Mouse (Mus musculus): ENCODE measurements around the gene Ubac1. TPM values are rescaled to one million over a fixed set of nuclear protein-coding genes. Genes with fewer than 3 reads are reported as not detected.

The Ubac1 gene
- polyA plus RNA-seq, 1 experiment = 65.1 TPM

DNA sequence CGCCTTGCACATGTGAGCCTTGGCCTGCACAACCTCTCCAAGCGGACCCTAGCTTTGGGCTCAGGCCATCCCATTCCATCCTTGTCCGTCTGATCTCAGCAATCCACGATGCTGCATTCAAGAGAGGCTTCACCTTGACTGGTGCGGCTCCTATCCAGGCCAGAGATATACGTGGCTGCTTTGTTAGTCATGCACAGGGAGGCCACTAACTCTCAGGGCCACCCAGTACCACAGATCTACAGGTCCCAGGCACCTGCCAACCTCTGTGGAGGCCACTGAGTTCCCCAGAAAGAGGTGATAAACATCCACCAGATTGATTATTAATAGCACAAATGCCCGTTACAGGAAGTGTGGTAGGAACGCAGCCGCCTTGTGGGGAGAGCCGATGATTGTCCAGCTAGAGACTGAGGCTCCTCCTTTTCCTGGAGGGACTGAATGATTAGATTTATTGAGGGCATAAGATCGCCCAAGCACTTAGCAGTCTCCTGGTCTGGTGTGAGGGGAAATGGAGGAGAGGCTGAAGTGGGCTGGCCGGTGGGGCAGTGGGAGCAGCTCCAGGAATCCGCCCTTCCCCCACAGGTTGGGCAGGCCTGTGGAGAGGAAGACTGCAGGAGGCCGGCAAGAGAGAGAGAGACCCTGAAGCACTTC lies 19.7 kb upstream of the Ubac1 start:
- H3K27me3 ChIP-seq (ENCODE audit: control insufficient read depth, insufficient read depth, low read length) = no peaks in the 10 kb centered on the region
- no peak overlapping the region for H3K4me3 ChIP-seq (ENCODE audit: control insufficient read depth, low read depth, low read length)
- no peaks in the 10 kb centered on the region for H3K4me1 ChIP-seq (ENCODE audit: control insufficient read depth, insufficient read depth, low read length)
- no peak overlapping the region for H3K27ac ChIP-seq (ENCODE audit: control insufficient read depth, insufficient read depth, low read depth, low read length)
- no peak for TF ChIP-seq POLR2A (IDR thresholded peaks at IDR 0.05; ENCODE audit: control insufficient read depth, low read depth, low read length)
- TF ChIP-seq CTCF (IDR thresholded peaks at IDR 0.05; ENCODE audit: control insufficient read depth, insufficient read depth, insufficient replicate concordance, low read depth, low read length) = no peak
- H3K36me3 ChIP-seq (ENCODE audit: control insufficient read depth, insufficient read depth, low read length) = no peaks in the 10 kb centered on the region

DNA sequence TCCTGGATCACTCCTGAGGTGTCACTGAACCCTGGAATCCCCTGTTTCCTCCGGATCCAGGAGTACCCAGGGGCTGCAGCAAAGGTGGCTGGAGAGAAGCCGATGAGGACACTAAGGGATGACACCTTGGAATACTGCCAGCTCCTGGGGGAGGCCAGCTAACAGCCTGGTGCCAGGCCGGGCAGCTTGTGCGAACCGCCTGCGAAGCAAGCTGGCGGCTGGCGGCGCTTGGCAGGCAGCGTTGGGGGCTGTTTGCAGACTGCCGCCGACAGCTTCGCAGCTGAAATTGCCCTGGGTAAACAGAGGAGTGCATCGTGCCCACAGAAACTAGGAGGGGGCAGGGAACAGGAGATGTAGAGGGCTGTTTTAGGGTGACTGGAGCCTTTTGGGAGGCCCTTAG lies 18.4 kb upstream of the Ubac1 start:
- Histone ChIP-seq H3K27ac (ENCODE audit: control insufficient read depth, insufficient read depth, low read depth, low read length) (no peak overlapping the region), H3K4me1 (ENCODE audit: control insufficient read depth, insufficient read depth, low read length) (no peaks in the 10 kb centered on the region), H3K4me3 (ENCODE audit: control insufficient read depth, low read depth, low read length) (no peak overlapping the region), H3K36me3 (ENCODE audit: control insufficient read depth, insufficient read depth, low read length) (no peaks in the 10 kb centered on the region), H3K27me3 (ENCODE audit: control insufficient read depth, insufficient read depth, low read length) (no peaks in the 10 kb centered on the region)
- TF ChIP-seq POLR2A (IDR thresholded peaks at IDR 0.05; ENCODE audit: control insufficient read depth, low read depth, low read length) (no peak), CTCF (IDR thresholded peaks at IDR 0.05; ENCODE audit: control insufficient read depth, insufficient read depth, insufficient replicate concordance, low read depth, low read length) (no peak)

DNA sequence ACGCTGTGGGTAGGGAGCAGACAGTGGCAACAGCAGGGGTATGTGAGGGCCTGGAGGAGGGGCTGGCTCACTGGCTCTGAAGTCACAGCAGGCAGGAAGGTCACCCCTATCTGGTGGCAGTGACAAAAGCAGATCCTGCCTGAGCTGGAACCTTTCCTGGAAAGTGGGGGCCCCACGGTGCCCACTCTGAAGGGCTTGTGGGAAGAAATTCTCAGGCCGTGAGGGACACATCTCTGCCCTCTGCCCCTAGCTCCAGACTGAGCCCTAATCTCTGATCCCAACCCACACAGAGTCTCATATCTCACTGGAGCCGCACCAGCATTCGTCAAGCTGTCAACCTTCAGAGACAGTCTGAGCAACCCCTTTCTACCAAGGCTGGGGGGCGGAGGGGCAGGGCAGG lies 15.8 kb upstream of the Ubac1 start:
- TF ChIP-seq POLR2A (IDR thresholded peaks at IDR 0.05; ENCODE audit: control insufficient read depth, low read depth, low read length) (no peak), CTCF (IDR thresholded peaks at IDR 0.05; ENCODE audit: control insufficient read depth, insufficient read depth, insufficient replicate concordance, low read depth, low read length) (no peak)
- H3K4me3 ChIP-seq (ENCODE audit: control insufficient read depth, low read depth, low read length) = no peak overlapping the region

DNA sequence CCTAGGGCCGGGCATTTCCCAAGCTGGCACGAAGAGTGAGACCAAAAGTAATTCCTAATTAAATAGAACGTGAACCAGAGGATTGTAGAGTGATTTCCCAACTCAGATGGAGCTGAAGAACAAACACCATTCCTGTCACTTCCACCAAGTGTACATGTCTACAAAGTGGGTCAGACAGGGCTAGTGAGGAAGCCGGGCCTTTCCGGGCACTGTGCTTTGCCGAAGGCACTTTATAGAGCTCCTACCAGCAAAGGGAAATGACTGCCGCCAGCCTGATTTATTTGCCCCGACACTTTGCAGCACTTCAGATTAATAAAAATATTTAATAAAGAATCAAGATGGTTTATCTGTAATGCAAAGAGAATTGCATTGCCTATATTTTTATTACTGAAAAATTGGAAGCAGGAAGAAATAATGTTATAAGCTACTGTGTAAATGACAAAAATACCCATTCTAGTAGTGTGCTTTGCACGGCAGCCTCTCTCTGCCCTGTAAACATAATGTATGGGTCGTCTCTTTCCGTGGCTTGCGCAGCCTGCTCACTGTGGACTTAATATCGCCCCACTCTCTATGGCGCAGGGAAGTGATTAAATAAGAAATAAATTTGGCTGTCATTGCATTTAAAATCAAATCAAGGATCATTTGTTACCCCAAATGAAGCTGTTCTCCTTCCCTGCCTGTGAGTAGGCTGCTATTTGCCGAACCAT lies 12.9 kb upstream of the Ubac1 start:
- no peak for TF ChIP-seq CTCF (IDR thresholded peaks at IDR 0.05; ENCODE audit: control insufficient read depth, insufficient read depth, insufficient replicate concordance, low read depth, low read length)
- TF ChIP-seq POLR2A (IDR thresholded peaks at IDR 0.05; ENCODE audit: control insufficient read depth, low read depth, low read length) = no peak
- Histone ChIP-seq H3K27me3 (ENCODE audit: control insufficient read depth, insufficient read depth, low read length) (no peaks in the 10 kb centered on the region), H3K36me3 (ENCODE audit: control insufficient read depth, insufficient read depth, low read length) (no peaks in the 10 kb centered on the region), H3K4me1 (ENCODE audit: control insufficient read depth, insufficient read depth, low read length) (no peaks in the 10 kb centered on the region), H3K4me3 (ENCODE audit: control insufficient read depth, low read depth, low read length) (no peak overlapping the region), H3K27ac (ENCODE audit: control insufficient read depth, insufficient read depth, low read depth, low read length) (no peak overlapping the region)

More for the DNA sequence above, 15.8 kb upstream of the Ubac1 start:
- no peaks in the 10 kb centered on the region for H3K36me3 ChIP-seq (ENCODE audit: control insufficient read depth, insufficient read depth, low read length)
- H3K27me3 ChIP-seq (ENCODE audit: control insufficient read depth, insufficient read depth, low read length) = no peaks in the 10 kb centered on the region
- H3K4me1 ChIP-seq (ENCODE audit: control insufficient read depth, insufficient read depth, low read length) = no peaks in the 10 kb centered on the region
- H3K27ac ChIP-seq (ENCODE audit: control insufficient read depth, insufficient read depth, low read depth, low read length) = no peak overlapping the region

DNA sequence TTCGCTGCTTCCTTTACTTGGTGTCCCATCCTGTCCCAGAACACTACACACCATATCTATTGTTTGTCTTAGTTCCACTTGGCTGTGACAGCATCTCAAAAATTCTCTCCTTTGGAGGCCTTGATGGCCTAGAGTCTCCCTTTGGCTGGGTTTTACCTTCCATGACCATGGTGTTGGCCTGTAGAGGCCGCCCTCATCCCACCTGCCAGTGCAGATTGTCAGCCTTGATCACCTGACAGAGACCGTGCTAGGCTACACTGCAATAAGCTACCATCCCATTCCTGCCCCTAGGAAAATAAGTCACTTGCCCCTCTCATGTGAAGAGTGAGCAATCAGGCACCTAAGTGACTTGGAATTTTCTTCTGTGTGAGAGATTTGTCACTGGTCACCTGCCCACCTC lies 8.7 kb upstream of the Ubac1 start:
- Histone ChIP-seq H3K27ac (ENCODE audit: control insufficient read depth, insufficient read depth, low read depth, low read length) (no peak overlapping the region), H3K4me1 (ENCODE audit: control insufficient read depth, insufficient read depth, low read length) (no peaks in the 10 kb centered on the region), H3K27me3 (ENCODE audit: control insufficient read depth, insufficient read depth, low read length) (no peaks in the 10 kb centered on the region), H3K4me3 (ENCODE audit: control insufficient read depth, low read depth, low read length) (no peak overlapping the region), H3K36me3 (ENCODE audit: control insufficient read depth, insufficient read depth, low read length) (no peaks in the 10 kb centered on the region)
- TF ChIP-seq CTCF (IDR thresholded peaks at IDR 0.05; ENCODE audit: control insufficient read depth, insufficient read depth, insufficient replicate concordance, low read depth, low read length) (no peak), POLR2A (IDR thresholded peaks at IDR 0.05; ENCODE audit: control insufficient read depth, low read depth, low read length) (no peak)

DNA sequence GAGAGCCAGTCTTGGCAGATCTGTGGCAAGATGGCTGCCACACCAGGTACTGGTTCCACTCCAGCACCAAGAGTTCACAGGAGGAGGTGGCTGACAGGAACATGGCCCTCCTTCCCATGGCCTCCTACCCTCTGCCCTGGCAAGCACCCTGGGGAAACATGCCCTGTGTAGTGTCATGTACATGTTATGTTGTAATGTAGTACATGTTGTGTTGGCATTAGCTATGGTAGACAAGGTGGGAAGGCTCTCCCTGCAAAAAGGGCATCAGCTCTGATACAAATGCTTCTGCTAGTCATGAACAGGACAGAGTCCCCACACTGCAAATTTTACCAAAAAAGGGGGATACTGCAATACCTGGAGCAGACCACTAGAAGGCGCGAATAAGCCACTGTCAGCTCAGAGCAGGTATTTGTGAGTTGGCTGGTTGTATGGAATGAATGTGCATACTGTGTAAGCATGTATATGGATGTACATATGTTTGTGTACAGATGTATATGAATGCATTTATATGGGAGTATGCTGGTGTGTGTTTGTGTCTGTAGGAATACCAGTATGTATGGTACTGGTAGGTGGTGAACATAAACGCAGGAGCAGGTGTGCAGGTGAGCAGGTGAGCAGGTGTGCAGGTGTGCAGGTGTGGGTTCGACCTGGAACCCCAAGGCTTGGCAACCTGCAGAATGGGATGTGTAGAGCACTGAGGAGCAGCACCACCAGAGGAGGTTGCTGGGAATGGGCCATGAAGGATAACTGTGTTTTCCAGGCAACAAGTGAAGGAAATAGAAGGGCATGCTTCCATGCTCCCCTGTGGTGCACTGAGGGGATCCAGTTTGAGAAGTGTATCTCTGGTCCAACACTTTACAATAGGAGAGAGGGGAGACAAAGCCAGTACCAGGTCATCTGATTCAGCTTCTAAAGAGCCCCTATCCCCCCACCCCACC lies 2.9 kb upstream of the Ubac1 start:
- TF ChIP-seq CTCF (IDR thresholded peaks at IDR 0.05; ENCODE audit: control insufficient read depth, insufficient read depth, insufficient replicate concordance, low read depth, low read length) (no peak), POLR2A (IDR thresholded peaks at IDR 0.05; ENCODE audit: control insufficient read depth, low read depth, low read length) (no peak)
- Histone ChIP-seq H3K4me3 (ENCODE audit: control insufficient read depth, low read depth, low read length) (no peak overlapping the region), H3K27ac (ENCODE audit: control insufficient read depth, insufficient read depth, low read depth, low read length) (no peak overlapping the region), H3K36me3 (ENCODE audit: control insufficient read depth, insufficient read depth, low read length) (no peaks in the 10 kb centered on the region), H3K27me3 (ENCODE audit: control insufficient read depth, insufficient read depth, low read length) (no peaks in the 10 kb centered on the region), H3K4me1 (ENCODE audit: control insufficient read depth, insufficient read depth, low read length) (peaks cover 3% of the 10 kb centered on the region)

DNA sequence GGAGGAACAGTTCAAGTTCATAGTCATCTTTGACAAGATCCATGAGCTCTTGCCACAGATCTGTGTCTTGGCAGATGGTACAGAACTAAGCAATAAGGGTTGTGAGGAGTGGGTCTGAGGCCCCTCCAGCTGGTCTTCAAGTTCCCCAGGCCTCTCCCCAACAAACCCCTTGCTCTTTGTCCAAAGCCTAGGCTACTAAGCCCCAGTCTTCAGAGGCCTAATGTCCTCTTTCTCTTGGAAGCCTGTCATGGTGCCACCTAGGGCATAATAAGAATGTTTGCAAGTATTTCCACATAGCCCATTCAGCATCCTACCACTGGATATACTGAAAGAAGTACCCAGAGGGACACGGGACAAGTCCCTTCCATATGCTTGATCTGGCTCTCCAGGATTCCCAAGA lies 1.1 kb upstream of the Ubac1 start:
- Histone ChIP-seq H3K27ac (ENCODE audit: control insufficient read depth, insufficient read depth, low read depth, low read length) (no peak overlapping the region), H3K4me3 (ENCODE audit: control insufficient read depth, low read depth, low read length) (no peak overlapping the region), H3K27me3 (ENCODE audit: control insufficient read depth, insufficient read depth, low read length) (no peaks in the 10 kb centered on the region), H3K36me3 (ENCODE audit: control insufficient read depth, insufficient read depth, low read length) (no peaks in the 10 kb centered on the region), H3K4me1 (ENCODE audit: control insufficient read depth, insufficient read depth, low read length) (peaks cover 3% of the 10 kb centered on the region)
- TF ChIP-seq POLR2A (IDR thresholded peaks at IDR 0.05; ENCODE audit: control insufficient read depth, low read depth, low read length) (no peak), CTCF (IDR thresholded peaks at IDR 0.05; ENCODE audit: control insufficient read depth, insufficient read depth, insufficient replicate concordance, low read depth, low read length) (no peak)
